Mouse (Mus musculus) neural tube, embryonic 14.5 days (tissue): Measurements from ENCODE around the gene Erc2. TPM values are rescaled to one million over a fixed set of nuclear protein-coding genes. Genes with fewer than 3 reads are reported as not detected.

ENCODE experiments used
- ATAC-seq: fragments of 200-750 bp; cut with Nextera tagmentation; 2 replicates; pipeline ENCODE4 v1.8.0; 2017; ENCODE audit warnings: low read depth, mild to moderate bottlenecking, moderate TSS enrichment, moderate library complexity
- H3K27ac ChIP-seq: fragments of 300-500 bp; sonication (generic); 2 replicates; pipeline ENCODE4 v1.5.1; 2014; ENCODE audit warnings: low read depth, mild to moderate bottlenecking, control low read depth, low read length, moderate library complexity, mixed read lengths
- H3K27me3 ChIP-seq: fragments of 300-500 bp; sonication (generic); 2 replicates; pipeline ENCODE4 v1.6.1; 2014; ENCODE audit warnings: low read length; ENCODE audit not compliant: control insufficient read depth, insufficient read depth
- H3K36me3 ChIP-seq: fragments of 300-500 bp; sonication (generic); 2 replicates; pipeline ENCODE4 v1.6.1; 2014; ENCODE audit warnings: low read length, mixed read lengths; ENCODE audit not compliant: control insufficient read depth, insufficient read depth
- H3K4me1 ChIP-seq: fragments of 300-500 bp; sonication (generic); 2 replicates; pipeline ENCODE4 v1.6.1; 2014; ENCODE audit warnings: low read length; ENCODE audit not compliant: control insufficient read depth, insufficient read depth
- H3K4me2 ChIP-seq: fragments of 300-500 bp; sonication (generic); 2 replicates; pipeline ENCODE4 v1.6.1; 2014; ENCODE audit warnings: mild to moderate bottlenecking, low read depth, low read length, control low read depth
- H3K4me3 ChIP-seq: fragments of 300-500 bp; sonication (generic); 2 replicates; pipeline ENCODE4 v1.5.1; 2014; ENCODE audit warnings: low read depth, low read length, control low read depth, mixed read lengths
- H3K9ac ChIP-seq: fragments of 300-500 bp; sonication (generic); replicated peaks from 2 replicates; pipeline ENCODE4 v1.6.1; 2014; ENCODE audit warnings: low read depth, mild to moderate bottlenecking, control low read depth, low read length, mixed read lengths
- H3K9me3 ChIP-seq: fragments of 300-500 bp; sonication (generic); 2 replicates; pipeline ENCODE4 v1.6.1; 2016; ENCODE audit warnings: low read length; ENCODE audit not compliant: control insufficient read depth
- WGBS: fragments of 180-500 bp; shearing (Covaris S2); extraction: QIAGEN DNeasy Blood & Tissue Kit; methylation state at CpG from one replicate; pipeline ENCODE4 v1.1.7; 2014; 5-methylcytosine and 5-hydroxymethylcytosine counted together
- polyA plus RNA-seq: library from polyadenylated mRNA; unstranded; fragments of >200 nt; fragmentation: Nextera tagmentation; extraction: Ambion mirVana; gene quantifications from 2 replicates; pipeline ENCODE4 v1.2.1, GENCODE M21; 2014

The Erc2 gene
- polyA plus RNA-seq, 1 experiment from 2014 or later = 117 TPM

GRCm38 (mm10) chr14:27935714-27936113 lies 313.5 kb downstream of the Erc2 start:
- Histone ChIP-seq H3K36me3 (no peaks in the 10 kb centered on the region), H3K9me3 (no peaks in the 10 kb centered on the region), H3K27me3 (no peaks in the 10 kb centered on the region), H3K4me2 (no peak overlapping the region), H3K4me1 (no peaks in the 10 kb centered on the region), H3K4me3 (no peak overlapping the region), H3K9ac (no peak overlapping the region), H3K27ac (no peak overlapping the region)
- no peak for ATAC-seq
- 96% methylated on average over 3 of the region's 3 CpGs for WGBS

GRCm38 (mm10) chr14:27937922-27938321 lies 315.7 kb downstream of the Erc2 start:
- 68% methylated on average over 2 of the region's 2 CpGs for WGBS
- H3K4me3 ChIP-seq = no peak overlapping the region
- H3K4me1 ChIP-seq = no peaks in the 10 kb centered on the region

GRCm38 (mm10) chr14:27945276-27945675 lies 323.0 kb downstream of the Erc2 start:
- no peak overlapping the region for H3K9ac ChIP-seq
- no peaks in the 10 kb centered on the region for H3K36me3 ChIP-seq
- H3K4me2 ChIP-seq = no peak overlapping the region
- H3K9me3 ChIP-seq = no peaks in the 10 kb centered on the region
- H3K4me1 ChIP-seq = no peaks in the 10 kb centered on the region
- H3K4me3 ChIP-seq = no peak overlapping the region
- H3K27me3 ChIP-seq = no peaks in the 10 kb centered on the region
- WGBS = 40% methylated on average over 1 of the region's 1 CpGs
- ATAC-seq = no peak
- H3K27ac ChIP-seq = no peak overlapping the region

More at GRCm38 (mm10) chr14:27937922-27938321, 315.7 kb downstream of the Erc2 start:
- no peaks in the 10 kb centered on the region for H3K36me3 ChIP-seq
- no peak overlapping the region for H3K9ac ChIP-seq
- H3K27ac ChIP-seq = no peak overlapping the region
- no peaks in the 10 kb centered on the region for H3K27me3 ChIP-seq
- no peak for ATAC-seq
- no peak overlapping the region for H3K4me2 ChIP-seq
- H3K9me3 ChIP-seq = no peaks in the 10 kb centered on the region

GRCm38 (mm10) chr14:27946211-27946610 lies 324.0 kb downstream of the Erc2 start:
- Histone ChIP-seq H3K9ac (no peak overlapping the region), H3K27me3 (no peaks in the 10 kb centered on the region), H3K36me3 (no peaks in the 10 kb centered on the region), H3K4me2 (no peak overlapping the region), H3K27ac (no peak overlapping the region), H3K4me1 (no peaks in the 10 kb centered on the region), H3K4me3 (no peak overlapping the region), H3K9me3 (no peaks in the 10 kb centered on the region)
- ATAC-seq = no peak
- 71% methylated on average over 5 of the region's 5 CpGs for WGBS

GRCm38 (mm10) chr14:27948391-27948790 lies 326.2 kb downstream of the Erc2 start:
- WGBS = 69% methylated on average over 8 of the region's 8 CpGs
- Histone ChIP-seq H3K27me3 (no peaks in the 10 kb centered on the region), H3K4me2 (no peak overlapping the region), H3K36me3 (no peaks in the 10 kb centered on the region), H3K27ac (no peak overlapping the region), H3K9me3 (no peaks in the 10 kb centered on the region), H3K4me3 (no peak overlapping the region), H3K4me1 (no peaks in the 10 kb centered on the region), H3K9ac (no peak overlapping the region)
- no peak for ATAC-seq

GRCm38 (mm10) chr14:27953814-27954213 lies 331.6 kb downstream of the Erc2 start:
- H3K4me1 ChIP-seq = no peaks in the 10 kb centered on the region
- no peaks in the 10 kb centered on the region for H3K36me3 ChIP-seq
- ATAC-seq = no peak
- no peaks in the 10 kb centered on the region for H3K9me3 ChIP-seq
- H3K9ac ChIP-seq = no peak overlapping the region
- H3K27me3 ChIP-seq = no peaks in the 10 kb centered on the region
- H3K27ac ChIP-seq = no peak overlapping the region
- no peak overlapping the region for H3K4me3 ChIP-seq
- H3K4me2 ChIP-seq = no peak overlapping the region

GRCm38 (mm10) chr14:27956801-27957200 lies 334.6 kb downstream of the Erc2 start:
- Histone ChIP-seq H3K9ac (no peak overlapping the region), H3K9me3 (no peaks in the 10 kb centered on the region), H3K4me3 (no peak overlapping the region), H3K4me2 (no peak overlapping the region), H3K27me3 (no peaks in the 10 kb centered on the region), H3K36me3 (no peaks in the 10 kb centered on the region), H3K27ac (no peak overlapping the region), H3K4me1 (no peaks in the 10 kb centered on the region)
- ATAC-seq = no peak
- 51% methylated on average over 2 of the region's 2 CpGs for WGBS

GRCm38 (mm10) chr14:27973701-27974100 lies 351.5 kb downstream of the Erc2 start:
- no peaks in the 10 kb centered on the region for H3K36me3 ChIP-seq
- H3K9ac ChIP-seq = no peak overlapping the region
- H3K4me3 ChIP-seq = no peak overlapping the region
- WGBS = 87% methylated on average over 6 of the region's 6 CpGs
- no peak for ATAC-seq
- H3K9me3 ChIP-seq = no peaks in the 10 kb centered on the region
- H3K4me1 ChIP-seq = no peaks in the 10 kb centered on the region
- no peaks in the 10 kb centered on the region for H3K27me3 ChIP-seq
- H3K27ac ChIP-seq = no peak overlapping the region
- H3K4me2 ChIP-seq = no peak overlapping the region

- ATAC-seq = no peak
- H3K36me3 ChIP-seq = no peaks in the 10 kb centered on the region
- H3K9ac ChIP-seq = no peak overlapping the region
- H3K27me3 ChIP-seq = no peaks in the 10 kb centered on the region
- H3K27ac ChIP-seq = no peak overlapping the region
- 68% methylated on average over 1 of the region's 1 CpGs for WGBS
- no peak overlapping the region for H3K4me2 ChIP-seq
- H3K4me1 ChIP-seq = no peaks in the 10 kb centered on the region
- no peaks in the 10 kb centered on the region for H3K9me3 ChIP-seq
- no peak overlapping the region for H3K4me3 ChIP-seq
Observed at GRCm38 (mm10) chr14:27975661-27976060, 353.4 kb downstream of the Erc2 start.

GRCm38 (mm10) chr14:27984758-27985157 lies 362.5 kb downstream of the Erc2 start:
- Histone ChIP-seq H3K36me3 (no peaks in the 10 kb centered on the region), H3K4me3 (no peak overlapping the region), H3K27me3 (no peaks in the 10 kb centered on the region), H3K4me1 (0 out of 2 replicates have a peak, but pooled peaks cover 2% of the 10 kb centered on the region), H3K9ac (no peak overlapping the region), H3K4me2 (no peak overlapping the region), H3K27ac (no peak overlapping the region), H3K9me3 (no peaks in the 10 kb centered on the region)
- WGBS = 73% methylated on average over 3 of the region's 3 CpGs
- ATAC-seq = no peak
